Mouse (Mus musculus) liver, embryonic 12.5 days (tissue): ENCODE results near the gene Selenoo. TPM values are rescaled to one million over a fixed set of nuclear protein-coding genes. Genes with fewer than 3 reads are reported as not detected.

Experiments
- ATAC-seq: fragments of 200-750 bp; cut with Nextera tagmentation; 2 replicates; pipeline ENCODE4 v1.8.0; 2017; ENCODE audit warnings: moderate number of reproducible peaks, mild to moderate bottlenecking, moderate library complexity
- H3K27ac ChIP-seq: fragments of 300-500 bp; sonication (generic); 2 replicates; pipeline ENCODE4 v1.5.1; 2016; ENCODE audit warnings: mild to moderate bottlenecking
- H3K27me3 ChIP-seq: fragments of 300-500 bp; sonication (generic); replicated peaks from 2 replicates; pipeline ENCODE4 v1.6.1; 2016; ENCODE audit warnings: mild to moderate bottlenecking, moderate library complexity
- H3K36me3 ChIP-seq: fragments of 300-500 bp; sonication (generic); 2 replicates; pipeline ENCODE4 v1.6.1; 2016; ENCODE audit warnings: mild to moderate bottlenecking, moderate library complexity
- H3K4me1 ChIP-seq: fragments of 300-500 bp; sonication (generic); 2 replicates; pipeline ENCODE4 v1.6.1; 2016
- H3K4me2 ChIP-seq: fragments of 300-500 bp; sonication (generic); 2 replicates; pipeline ENCODE4 v1.6.1; 2016; ENCODE audit warnings: mild to moderate bottlenecking, moderate library complexity
- H3K4me3 ChIP-seq: fragments of 300-500 bp; sonication (generic); 2 replicates; pipeline ENCODE4 v1.5.1; 2016; ENCODE audit warnings: mild to moderate bottlenecking, moderate library complexity
- H3K9ac ChIP-seq: fragments of 300-500 bp; sonication (generic); 2 replicates; pipeline ENCODE4 v1.6.1; 2016; ENCODE audit warnings: mild to moderate bottlenecking, moderate library complexity
- H3K9me3 ChIP-seq: fragments of 300-500 bp; sonication (generic); replicated peaks from 2 replicates; pipeline ENCODE4 v1.6.1; 2016; ENCODE audit warnings: mild to moderate bottlenecking, moderate library complexity
- WGBS: fragments of 180-500 bp; shearing (Covaris S2); methylation state at CpG from one replicate; pipeline ENCODE4 v1.1.7; 2016; ENCODE audit not compliant: insufficient replicate concordance; 5-methylcytosine and 5-hydroxymethylcytosine counted together
- polyA plus RNA-seq: library from polyadenylated mRNA; unstranded; fragments of >200 nt; fragmentation: Nextera tagmentation; extraction: Ambion mirVana; gene quantifications from 2 replicates; pipeline ENCODE4 v1.2.1, GENCODE M21; 2016

Selenoo gene
- polyA plus RNA-seq, 1 experiment from 2014 or later: 12.8 TPM

- Histone ChIP-seq H3K9me3 (no peaks in the 10 kb centered on the region), H3K4me2 (no peak overlapping the region), H3K27me3 (no peaks in the 10 kb centered on the region), H3K36me3 (peaks cover 66% of the 10 kb centered on the region), H3K4me3 (no peak overlapping the region), H3K9ac (no peak overlapping the region), H3K4me1 (peaks cover 11% of the 10 kb centered on the region), H3K27ac (no peak overlapping the region)
- ATAC-seq: no peak
- WGBS: 86% methylated on average over 1 of the region's 1 CpGs
These were observed 5.0 kb upstream of the Selenoo start for GRCm38 (mm10) chr15:89083906-89084305.

GRCm38 (mm10) chr15:89084826-89085225 is 4.1 kb upstream of the Selenoo start:
- Histone ChIP-seq H3K27ac (no peak overlapping the region), H3K4me2 (no peak overlapping the region), H3K27me3 (no peaks in the 10 kb centered on the region), H3K4me1 (peaks cover 16% of the 10 kb centered on the region), H3K9me3 (no peaks in the 10 kb centered on the region), H3K4me3 (no peak overlapping the region), H3K9ac (no peak overlapping the region), H3K36me3 (peaks cover 60% of the 10 kb centered on the region)
- 81% methylated on average over 2 of the region's 2 CpGs for WGBS
- ATAC-seq: no peak

GRCm38 (mm10) chr15:89089248-89090051 is 566 bp downstream of the Selenoo start:
- Histone ChIP-seq H3K36me3 (peaks cover 53% of the 10 kb centered on the region), H3K27ac (peak overlapping the region; percentile 83), H3K4me1 (peaks cover 25% of the 10 kb centered on the region), H3K9me3 (no peaks in the 10 kb centered on the region), H3K4me2 (peak overlapping the region; percentile 99), H3K9ac (peak overlapping the region; percentile 98), H3K27me3 (no peaks in the 10 kb centered on the region), H3K4me3 (peak overlapping the region; percentile 99)
- WGBS: 2% methylated on average over 67 of the region's 68 CpGs
- ATAC-seq: peak; percentile 71

GRCm38 (mm10) chr15:89090662-89091061 is 1.8 kb downstream of the Selenoo start:
- WGBS: 83% methylated on average over 4 of the region's 4 CpGs
- H3K27ac ChIP-seq: no peak overlapping the region
- ATAC-seq: no peak
- peak overlapping the region; percentile 99; the same call in 1 of the 2 replicates for H3K4me2 ChIP-seq
- H3K36me3 ChIP-seq: peaks cover 53% of the 10 kb centered on the region
- no peaks in the 10 kb centered on the region for H3K27me3 ChIP-seq
- H3K9ac ChIP-seq: no peak overlapping the region
- peaks cover 25% of the 10 kb centered on the region for H3K4me1 ChIP-seq
- H3K4me3 ChIP-seq: peak overlapping the region; percentile 99; the same call in 1 of the 2 replicates
- H3K9me3 ChIP-seq: no peaks in the 10 kb centered on the region

GRCm38 (mm10) chr15:89092181-89092580 is 3.3 kb downstream of the Selenoo start:
- no peak for ATAC-seq
- WGBS: 78% methylated on average over 5 of the region's 5 CpGs
- H3K9me3 ChIP-seq: no peaks in the 10 kb centered on the region
- no peak overlapping the region for H3K4me2 ChIP-seq
- H3K27ac ChIP-seq: no peak overlapping the region
- no peaks in the 10 kb centered on the region for H3K27me3 ChIP-seq
- H3K4me3 ChIP-seq: no peak overlapping the region
- peaks cover 25% of the 10 kb centered on the region for H3K4me1 ChIP-seq
- peaks cover 53% of the 10 kb centered on the region for H3K36me3 ChIP-seq
- H3K9ac ChIP-seq: no peak overlapping the region

- H3K9ac ChIP-seq: no peak overlapping the region
- no peaks in the 10 kb centered on the region for H3K27me3 ChIP-seq
- no peak for ATAC-seq
- H3K36me3 ChIP-seq: peaks cover 100% of the 10 kb centered on the region
- no peaks in the 10 kb centered on the region for H3K9me3 ChIP-seq
- no peaks in the 10 kb centered on the region for H3K4me1 ChIP-seq
- no peak overlapping the region for H3K27ac ChIP-seq
- 80% methylated on average over 5 of the region's 5 CpGs for WGBS
- no peak overlapping the region for H3K4me2 ChIP-seq
- no peak overlapping the region for H3K4me3 ChIP-seq
These were observed 8.6 kb downstream of the Selenoo start for GRCm38 (mm10) chr15:89097450-89097849.

GRCm38 (mm10) chr15:89098616-89099015 is 9.7 kb downstream of the Selenoo start:
- Histone ChIP-seq H3K4me2 (no peak overlapping the region), H3K9me3 (no peaks in the 10 kb centered on the region), H3K4me1 (no peaks in the 10 kb centered on the region), H3K4me3 (no peak overlapping the region), H3K36me3 (peaks cover 100% of the 10 kb centered on the region), H3K27me3 (no peaks in the 10 kb centered on the region), H3K27ac (no peak overlapping the region), H3K9ac (no peak overlapping the region)
- 86% methylated on average over 7 of the region's 7 CpGs for WGBS
- no peak for ATAC-seq

GRCm38 (mm10) chr15:89100823-89101222 is 11.9 kb downstream of the Selenoo start:
- peaks cover 100% of the 10 kb centered on the region for H3K36me3 ChIP-seq
- no peaks in the 10 kb centered on the region for H3K27me3 ChIP-seq
- 90% methylated on average over 12 of the region's 12 CpGs for WGBS
- no peaks in the 10 kb centered on the region for H3K4me1 ChIP-seq
- H3K27ac ChIP-seq: no peak overlapping the region
- ATAC-seq: no peak
- no peak overlapping the region for H3K4me3 ChIP-seq
- H3K4me2 ChIP-seq: no peak overlapping the region
- H3K9me3 ChIP-seq: no peaks in the 10 kb centered on the region
- H3K9ac ChIP-seq: no peak overlapping the region

- Histone ChIP-seq H3K27ac (no peak overlapping the region), H3K9ac (no peak overlapping the region), H3K9me3 (no peaks in the 10 kb centered on the region), H3K27me3 (no peaks in the 10 kb centered on the region), H3K4me3 (no peak overlapping the region), H3K4me2 (no peak overlapping the region), H3K36me3 (peaks cover 100% of the 10 kb centered on the region), H3K4me1 (no peaks in the 10 kb centered on the region)
- ATAC-seq: no peak
- 72% methylated on average over 5 of the region's 5 CpGs for WGBS
These were observed 13.8 kb downstream of the Selenoo start for GRCm38 (mm10) chr15:89102646-89103045.

- WGBS: 84% methylated on average over 10 of the region's 10 CpGs
- Histone ChIP-seq H3K36me3 (peaks cover 100% of the 10 kb centered on the region), H3K4me3 (no peak overlapping the region), H3K27ac (no peak overlapping the region), H3K9ac (no peak overlapping the region), H3K4me2 (no peak overlapping the region), H3K27me3 (no peaks in the 10 kb centered on the region), H3K9me3 (no peaks in the 10 kb centered on the region), H3K4me1 (no peaks in the 10 kb centered on the region)
- ATAC-seq: no peak
These were observed 15.0 kb downstream of the Selenoo start for GRCm38 (mm10) chr15:89103921-89104320.

- Histone ChIP-seq H3K4me2 (no peak overlapping the region), H3K27ac (no peak overlapping the region), H3K4me1 (no peaks in the 10 kb centered on the region), H3K36me3 (peaks cover 100% of the 10 kb centered on the region), H3K9ac (no peak overlapping the region), H3K27me3 (no peaks in the 10 kb centered on the region), H3K9me3 (no peaks in the 10 kb centered on the region), H3K4me3 (no peak overlapping the region)
- no peak for ATAC-seq
- 92% methylated on average over 8 of the region's 8 CpGs for WGBS
These were observed 15.5 kb downstream of the Selenoo start for GRCm38 (mm10) chr15:89104425-89104824.

- Histone ChIP-seq H3K9me3 (no peaks in the 10 kb centered on the region), H3K27me3 (no peaks in the 10 kb centered on the region), H3K27ac (no peak overlapping the region), H3K9ac (no peak overlapping the region), H3K4me1 (no peaks in the 10 kb centered on the region), H3K4me2 (no peak overlapping the region), H3K36me3 (peaks cover 100% of the 10 kb centered on the region), H3K4me3 (no peak overlapping the region)
- ATAC-seq: no peak
- 88% methylated on average over 13 of the region's 13 CpGs for WGBS
These were observed 17.2 kb downstream of the Selenoo start for GRCm38 (mm10) chr15:89106073-89106472.
